Mouse (Mus musculus) small intestine, adult 2 months (tissue): ENCODE measurements around the gene Bak1. TPM values are rescaled to one million over a fixed set of nuclear protein-coding genes. Genes with fewer than 3 reads are reported as not detected.
A peak's percentile ranks its signal among the peaks of the same experiment; 100 is the strongest.

Experiments
- H3K27ac ChIP-seq: fragments of 200-500 bp; 2 replicates; pipeline ENCODE4 v1.5.1; 2012; ENCODE audit warnings: low read depth, low read length, control low read depth, inconsistent platforms; ENCODE audit not compliant: insufficient read depth
- H3K27me3 ChIP-seq: fragments of 200-500 bp; 2 replicates; pipeline ENCODE4 v1.6.1; 2012; ENCODE audit warnings: mild to moderate bottlenecking, moderate library complexity, low read length, inconsistent platforms; ENCODE audit not compliant: control insufficient read depth, insufficient read depth
- H3K36me3 ChIP-seq: fragments of 200-500 bp; 2 replicates; pipeline ENCODE4 v1.6.1; 2012; ENCODE audit warnings: mild to moderate bottlenecking, low read length, control low read depth, inconsistent platforms; ENCODE audit not compliant: control insufficient read depth, insufficient read depth
- H3K4me1 ChIP-seq: fragments of 200-500 bp; 2 replicates; pipeline ENCODE4 v1.6.1; 2012; ENCODE audit warnings: low read length, inconsistent platforms, mixed read lengths; ENCODE audit not compliant: control insufficient read depth, insufficient read depth, insufficient read length
- H3K4me3 ChIP-seq: fragments of 200-500 bp; 2 replicates; pipeline ENCODE4 v1.5.1; 2012; ENCODE audit warnings: low read depth, mild to moderate bottlenecking, control low read depth, inconsistent platforms, low read length, moderate library complexity
- CTCF ChIP-seq: fragments of 200-500 bp; IDR thresholded peaks from 2 replicates; pipeline ENCODE4 v1.5.1; 2012; ENCODE audit warnings: low read depth, mild to moderate bottlenecking, control low read depth, inconsistent platforms, low read length, moderate library complexity, mixed read lengths; ENCODE audit not compliant: insufficient replicate concordance, insufficient read length; ENCODE audit errors: extremely low read depth
- POLR2A ChIP-seq: fragments of 200-500 bp; IDR thresholded peaks from 2 replicates; pipeline ENCODE4 v1.6.1; 2012; ENCODE audit warnings: low read depth, mild to moderate bottlenecking, control low read depth, inconsistent platforms, low read length, moderate library complexity
- WGBS: fragments of 180-500 bp; shearing (Covaris S2); methylation state at CpG from one replicate; pipeline ENCODE4 v1.1.7; 2018; 5-methylcytosine and 5-hydroxymethylcytosine counted together
- polyA plus RNA-seq: library from polyadenylated mRNA; depleted of rRNA; stranded (reverse); fragments of >200 nt; gene quantifications from 2 replicates; pipeline ENCODE4 v1.2.3, GENCODE M21; 2012; rRNA removed

The Bak1 gene
- polyA plus RNA-seq: 113 and 265 TPM in 2 replicates

GRCm38 (mm10) chr17:27028909-27029308 lies at the start of gene Bak1:
TSS of gene Bak1 (minus strand) at chr17:27029009.
- H3K27ac ChIP-seq: peak within 1 kb of the TSS; percentile 96
- peak within 1 kb of the TSS; percentile 83 for H3K4me3 ChIP-seq
- H3K36me3 ChIP-seq: peaks cover 21% of the 10 kb centered on the region
- H3K27me3 ChIP-seq: no peaks in the 10 kb centered on the region
- no peak for TF ChIP-seq CTCF
- no peak for TF ChIP-seq POLR2A
- H3K4me1 ChIP-seq: peaks cover 19% of the 10 kb centered on the region
- 42% methylated on average over 4 of the region's 4 CpGs for WGBS

- H3K4me3 ChIP-seq: no peak overlapping the region
- no peaks in the 10 kb centered on the region for H3K27me3 ChIP-seq
- H3K36me3 ChIP-seq: peaks cover 14% of the 10 kb centered on the region
- WGBS: 78% methylated on average over 6 of the region's 6 CpGs
- TF ChIP-seq POLR2A (no peak), CTCF (no peak)
- no peak overlapping the region for H3K27ac ChIP-seq
- H3K4me1 ChIP-seq: peaks cover 46% of the 10 kb centered on the region
Observed at GRCm38 (mm10) chr17:27078499-27078898, 49.7 kb upstream of the Bak1 start.

DNA sequence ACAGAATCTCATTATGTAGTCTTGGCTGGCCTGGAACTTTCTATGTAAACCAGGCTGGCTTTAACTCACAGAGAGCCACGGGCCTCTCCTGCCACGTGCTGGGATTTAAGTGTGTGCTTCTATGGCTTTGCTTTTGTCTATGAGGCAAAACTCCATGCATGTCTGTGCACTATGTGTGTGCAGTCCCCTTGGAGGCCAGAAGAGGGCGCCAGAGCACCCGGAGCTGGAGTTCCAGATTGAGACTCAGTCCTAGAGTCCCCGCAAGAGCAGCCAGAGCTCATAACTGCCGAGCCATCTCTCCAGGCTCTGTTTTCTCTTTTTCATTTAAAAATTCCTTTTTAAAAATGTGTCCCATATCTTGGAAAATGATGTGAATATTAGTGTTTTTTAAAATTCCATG lies 49.1 kb upstream of the Bak1 start:
- no peaks in the 10 kb centered on the region for H3K27me3 ChIP-seq
- peaks cover 46% of the 10 kb centered on the region for H3K4me1 ChIP-seq
- H3K4me3 ChIP-seq: no peak overlapping the region
- WGBS: 86% methylated on average over 6 of the region's 6 CpGs
- peaks cover 18% of the 10 kb centered on the region for H3K36me3 ChIP-seq
- TF ChIP-seq POLR2A (no peak), CTCF (peak; percentile 63; the same call in 1 of the 2 replicates)
- H3K27ac ChIP-seq: no peak overlapping the region

DNA sequence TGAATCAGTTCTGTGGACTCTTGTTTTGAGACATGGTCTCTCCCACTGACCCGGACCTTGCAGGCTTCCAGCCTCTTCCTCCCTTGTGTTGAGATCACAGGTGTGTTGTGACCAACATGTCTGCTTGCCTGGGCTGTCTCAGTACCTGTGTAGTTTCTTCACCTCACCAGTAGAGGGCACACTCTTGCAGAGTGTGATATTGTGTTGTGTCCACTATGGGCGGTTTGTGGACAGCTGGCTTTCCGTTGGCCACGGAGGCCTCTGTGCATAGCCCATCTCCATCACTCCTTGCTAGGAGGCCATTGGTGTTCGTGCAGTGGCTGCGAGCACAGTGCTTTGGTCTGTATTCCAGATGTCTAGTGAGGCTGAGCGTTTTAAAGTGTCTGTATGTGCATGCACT lies 48.3 kb upstream of the Bak1 start:
- Histone ChIP-seq H3K36me3 (peaks cover 19% of the 10 kb centered on the region), H3K4me3 (no peak overlapping the region), H3K27ac (no peak overlapping the region), H3K27me3 (no peaks in the 10 kb centered on the region), H3K4me1 (peaks cover 44% of the 10 kb centered on the region)
- WGBS: 96% methylated on average over 7 of the region's 7 CpGs
- TF ChIP-seq CTCF (peak; percentile 34; the same call in 1 of the 2 replicates), POLR2A (no peak)

DNA sequence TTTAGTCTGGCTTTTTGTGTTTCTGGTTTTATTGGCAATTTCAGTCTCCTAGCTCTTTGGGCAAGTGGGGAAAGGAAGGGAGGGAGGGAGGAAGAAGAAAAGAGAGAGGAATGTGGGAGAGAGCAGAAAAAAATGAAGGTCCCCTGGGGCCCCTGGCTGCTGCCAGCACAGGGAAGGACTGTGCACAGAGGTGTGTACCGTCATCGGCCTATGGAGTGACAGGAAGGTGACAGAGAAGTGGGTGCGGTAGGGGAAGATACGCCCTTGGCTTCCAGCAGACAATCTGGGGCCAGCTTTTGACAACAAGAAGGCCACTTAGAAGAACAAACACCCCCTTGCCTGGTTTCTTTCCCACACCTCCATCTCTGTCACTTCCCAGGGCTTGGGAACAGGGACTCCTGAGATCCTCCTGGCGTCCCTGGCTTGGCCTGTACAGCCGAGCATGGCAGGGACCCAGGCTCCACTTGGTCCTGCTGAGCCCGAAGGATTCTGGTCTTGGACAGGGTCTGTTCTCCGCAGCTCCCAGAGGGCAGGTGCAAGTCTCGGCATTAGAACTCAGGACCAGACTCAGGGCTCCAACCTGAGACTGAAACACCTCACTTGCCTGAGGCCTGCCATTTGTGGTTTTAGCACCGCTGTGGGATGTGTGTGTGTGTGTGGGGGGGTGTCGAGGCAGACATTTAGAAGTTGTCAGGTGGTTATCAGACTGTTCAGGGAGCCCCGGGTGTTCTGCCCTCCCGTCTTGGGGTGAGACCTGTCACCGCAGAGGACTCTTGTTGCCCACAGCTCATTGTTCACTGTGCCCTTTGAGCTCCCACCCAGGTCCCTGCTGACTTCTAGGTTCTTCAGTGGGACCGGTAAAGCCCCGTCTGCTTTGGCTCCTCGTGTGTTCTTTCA lies 46.3 kb upstream of the Bak1 start:
- 71% methylated on average over 17 of the region's 17 CpGs for WGBS
- Histone ChIP-seq H3K27ac (peak overlapping the region; percentile 42), H3K36me3 (peaks cover 19% of the 10 kb centered on the region), H3K4me1 (peaks cover 31% of the 10 kb centered on the region), H3K27me3 (no peaks in the 10 kb centered on the region), H3K4me3 (no peak overlapping the region)
- TF ChIP-seq CTCF: no peak

DNA sequence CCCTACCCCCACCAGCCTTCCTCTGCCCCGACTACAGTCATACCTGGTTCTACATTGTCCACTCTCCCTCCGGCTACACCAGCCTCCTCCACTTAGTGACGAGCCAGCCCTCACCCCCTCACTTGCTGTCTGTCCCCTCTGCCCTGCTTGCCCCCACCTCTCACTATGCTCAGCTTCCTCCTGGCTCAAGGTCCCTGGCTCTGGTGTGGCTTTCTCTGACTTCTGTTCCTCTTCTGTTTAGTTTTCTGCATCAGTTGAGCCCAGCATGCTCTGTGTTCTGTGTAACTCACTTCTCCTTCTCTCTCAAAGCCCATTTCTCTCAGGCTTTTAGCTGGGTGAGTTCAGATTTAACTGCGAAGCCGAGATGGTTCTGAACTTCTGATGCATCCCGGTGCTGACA lies 45.4 kb upstream of the Bak1 start:
- H3K27ac ChIP-seq: peak overlapping the region; percentile 8; the same call in 1 of the 2 replicates
- no peak overlapping the region for H3K4me3 ChIP-seq
- TF ChIP-seq POLR2A (no peak), CTCF (no peak)
- H3K4me1 ChIP-seq: peaks cover 34% of the 10 kb centered on the region
- H3K27me3 ChIP-seq: no peaks in the 10 kb centered on the region
- WGBS: 71% methylated on average over 6 of the region's 6 CpGs
- H3K36me3 ChIP-seq: peaks cover 19% of the 10 kb centered on the region

- Histone ChIP-seq H3K27me3 (no peaks in the 10 kb centered on the region), H3K27ac (peak overlapping the region; percentile 40; the same call in 1 of the 2 replicates), H3K36me3 (peaks cover 19% of the 10 kb centered on the region), H3K4me1 (peaks cover 35% of the 10 kb centered on the region), H3K4me3 (no peak overlapping the region)
- WGBS: 32% methylated on average over 9 of the region's 9 CpGs
- TF ChIP-seq CTCF (no peak), POLR2A (no peak)
Observed at GRCm38 (mm10) chr17:27073778-27074177, 45.0 kb upstream of the Bak1 start.
